Comparison of ENCODE assay signal across 20 mouse cellular contexts in the genomic region with DNA sequence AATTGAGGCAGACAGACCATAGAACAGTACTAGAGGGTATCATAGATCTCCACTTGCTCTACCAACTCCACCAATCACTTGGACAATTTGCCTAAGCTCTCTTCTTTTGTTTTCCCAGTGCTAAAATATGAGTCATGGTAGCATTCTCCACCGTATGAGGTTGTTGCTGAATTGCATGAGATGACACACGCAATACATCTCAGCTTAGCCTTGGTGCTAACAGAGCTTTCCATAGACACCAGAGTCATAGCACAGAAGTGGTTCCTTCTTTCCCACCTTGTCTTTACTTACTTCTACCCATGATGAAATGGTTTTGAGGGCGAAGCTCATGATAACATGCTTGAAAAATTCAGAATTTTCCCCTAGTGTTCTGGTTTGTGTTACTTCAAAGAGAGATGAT. TPM values are rescaled to one million over a fixed set of nuclear protein-coding genes. Genes with fewer than 3 reads are reported as not detected.
DNase-seq lines count a peak whose midpoint lies in the region; ATAC-seq and TF ChIP-seq lines count a peak whose summit lies in the region.
"Had no signal": no experiment of that assay in that cellular context is flagged by ENCODE, and none has a peak within 500 bp of the region (broad histone marks: within the 10 kb centered on the region; RNA-seq: fewer than 3 reads in every experiment).

No protein-coding gene starts in this region.

- no peak for TF ChIP-seq CTCF in layer of hippocampus, adult 2 months (conservative IDR thresholded peaks at IDR 0.05)
- no peak for TF ChIP-seq CTCF in gastrocnemius, adult 2 months (IDR thresholded peaks at IDR 0.05)

- ATAC-seq in granulocyte monocyte progenitor cell, adult 5-6 weeks (replicated peaks; ENCODE audit: poor library complexity, severe bottlenecking), result peak; percentile 52
- ATAC-seq: activated CD4-positive, CD25-positive, alpha-beta regulatory T cell, adult 4 months; forebrain, embryonic 13.5 days; forebrain, embryonic 15.5 days; forebrain, postnatal 0 days; Patski had no signal

- no peak overlapping the region for H3K4me3 ChIP-seq in layer of hippocampus, adult 2 months
- H3K4me3 ChIP-seq in gastrocnemius, adult 2 months, result no peak overlapping the region
- H3K4me3 ChIP-seq: embryonic facial prominence, embryonic 10.5 days; embryonic facial prominence, embryonic 12.5 days; forebrain, embryonic 13.5 days; forebrain, embryonic 15.5 days had no signal

- peak; percentile 40 for DNase-seq in 416B (ENCODE audit: low read depth)
- no peak for DNase-seq in layer of hippocampus, adult 2 months (ENCODE audit: low spot score in 2 of 2)
- DNase-seq in urinary bladder, postnatal 10 days (ENCODE audit: low spot score), result no peak
- no peak for DNase-seq in gastrocnemius, adult 2 months
- DNase-seq: adrenal gland, adult 8-10 months; adrenal gland, postnatal 14 days; adrenal gland, postnatal 36 days; cerebellum, adult 11-12 months; cerebellum, adult 2 months; cerebellum, adult 9-10 months; cerebellum, postnatal 10 days; cerebellum, postnatal 25 days; forebrain, postnatal 0 days had no signal

- intact Hi-C loops in gastrocnemius, adult 2 months (cut with DNase I), result no loop called here

- no peak overlapping the region for H3K27ac ChIP-seq in layer of hippocampus, adult 2 months
- H3K27ac ChIP-seq in gastrocnemius, adult 2 months, result no peak overlapping the region
- H3K27ac ChIP-seq: embryonic facial prominence, embryonic 10.5 days; embryonic facial prominence, embryonic 12.5 days; forebrain, embryonic 13.5 days; forebrain, embryonic 15.5 days had no signal

RNA-seq across cellular contexts. Expression of a gene that starts 33.3 kb away (rescaled TPM):
- 60.7 and 81.5 TPM in 2 replicates for total RNA-seq in granulocyte monocyte progenitor cell, adult 5-6 weeks (2014; fragmentation: Nextera tagmentation)
- 98.3 and 111 TPM in 2 replicates for total RNA-seq in granulocyte monocyte progenitor cell, adult 5-6 weeks (2017)
- 10 to 100 TPM; 15.1 to 18.3 TPM for total RNA-seq in layer of hippocampus, adult 2 months (2021)
- 1 to 10 TPM; 2.3 to 4.7 TPM for total RNA-seq in gastrocnemius, adult 2 months (2021)
